Mouse (Mus musculus): ENCODE measurements around the gene Ankrd37. TPM values are rescaled to one million over a fixed set of nuclear protein-coding genes. Genes with fewer than 3 reads are reported as not detected.

The Ankrd37 gene
- total and polyA plus RNA-seq, 2 experiments from 2014 or later, result 9.9 to 14.1 TPM

- no peak for DNase-seq (ENCODE audit: low spot score)
- peak overlapping the region; percentile 86 for H3K4me2 ChIP-seq (ENCODE audit: low read depth, low read length)
- H3K9ac ChIP-seq (replicated peaks; ENCODE audit: low read length), result no peak overlapping the region
- H3K27me3 ChIP-seq (ENCODE audit: insufficient read depth, low read length), result no peaks in the 10 kb centered on the region
- no peak for ATAC-seq
- no peaks in the 10 kb centered on the region for H3K9me3 ChIP-seq (ENCODE audit: low read length)
- H3K27ac ChIP-seq, result no peak overlapping the region
- peak; percentile 50 for TF ChIP-seq CTCF (IDR thresholded peaks at IDR 0.05; ENCODE audit: low read depth)
- peaks cover 5% of the 10 kb centered on the region; the same call in 1 of the 2 replicates for H3K4me1 ChIP-seq (ENCODE audit: insufficient read depth, low read length)
- 90% methylated on average over 2 of the region's 2 CpGs for WGBS
- H3K4me3 ChIP-seq (ENCODE audit: low read length), result no peak overlapping the region
- peaks cover 19% of the 10 kb centered on the region; the same call in 1 of the 2 replicates for H3K36me3 ChIP-seq (ENCODE audit: insufficient read depth, low read length)
Measured at GRCm38 (mm10) chr8:45998228-45998627, 7.3 kb downstream of the Ankrd37 start.

DNA sequence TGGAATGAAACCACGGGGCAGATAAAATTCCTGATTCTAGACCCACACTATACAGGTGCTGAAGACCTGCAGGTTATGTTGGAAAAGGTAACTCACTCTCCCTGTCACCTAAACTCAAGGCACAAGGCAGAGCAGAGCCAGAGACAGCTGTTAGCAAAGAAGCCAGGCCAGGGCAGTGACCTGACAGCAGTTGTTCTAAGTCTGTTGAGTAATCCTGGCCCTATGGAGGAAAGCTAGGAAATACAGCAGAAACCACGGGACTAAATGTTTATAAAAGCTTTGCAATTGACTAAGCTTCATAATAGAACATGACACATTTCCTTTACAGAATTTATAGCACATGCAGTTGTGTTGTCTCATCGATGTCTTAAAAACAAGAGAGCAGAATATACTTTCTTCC, 9.9 kb downstream of the Ankrd37 start:
- DNase-seq (ENCODE audit: low spot score), result no peak
- Histone ChIP-seq H3K36me3 (ENCODE audit: insufficient read depth, low read length) (peaks cover 19% of the 10 kb centered on the region; the same call in 1 of the 2 replicates), H3K9ac (replicated peaks; ENCODE audit: low read length) (no peak overlapping the region), H3K27ac (no peak overlapping the region), H3K9me3 (ENCODE audit: low read length) (no peaks in the 10 kb centered on the region), H3K27me3 (ENCODE audit: insufficient read depth, low read length) (no peaks in the 10 kb centered on the region), H3K4me3 (ENCODE audit: low read length) (no peak overlapping the region), H3K4me1 (ENCODE audit: insufficient read depth, low read length) (peaks cover 4% of the 10 kb centered on the region; the same call in 1 of the 2 replicates), H3K4me2 (ENCODE audit: low read depth, low read length) (no peak overlapping the region)
- WGBS, result 91% methylated on average over 3 of the region's 3 CpGs
- TF ChIP-seq CTCF (IDR thresholded peaks at IDR 0.05; ENCODE audit: low read depth), result no peak
- no peak for ATAC-seq

DNA sequence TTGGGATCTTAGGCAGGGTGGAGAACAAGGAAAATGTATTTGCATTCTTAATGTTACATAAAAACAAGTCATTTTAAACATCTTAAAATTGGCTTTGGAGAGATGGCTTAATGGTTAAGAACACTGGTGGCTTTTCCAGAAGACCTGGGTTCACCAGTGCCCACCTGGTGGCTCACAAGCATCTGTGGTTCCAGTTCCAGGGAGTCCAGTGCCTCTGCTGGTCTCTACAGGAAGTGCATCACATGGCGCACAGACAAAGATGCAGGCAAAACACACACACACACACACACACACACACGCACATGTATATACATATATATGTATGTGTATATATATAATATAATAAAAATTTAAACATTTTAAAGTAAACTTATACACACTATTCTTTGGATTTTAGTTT, 11.4 kb downstream of the Ankrd37 start:
- H3K9ac ChIP-seq (replicated peaks; ENCODE audit: low read length), result no peak overlapping the region

GRCm38 (mm10) chr8:45990631-45991310, 14.7 kb downstream of the Ankrd37 start:
- DNase-seq (ENCODE audit: low spot score), result no peak
- no peaks in the 10 kb centered on the region for H3K9me3 ChIP-seq (ENCODE audit: low read length)
- WGBS, result 95% methylated on average over 4 of the region's 4 CpGs

More for the DNA sequence above, 11.4 kb downstream of the Ankrd37 start:
- H3K36me3 ChIP-seq (ENCODE audit: insufficient read depth, low read length), result peaks cover 19% of the 10 kb centered on the region; the same call in 1 of the 2 replicates
- TF ChIP-seq CTCF (IDR thresholded peaks at IDR 0.05; ENCODE audit: low read depth), result peak; percentile 40; the same call in 1 of the 2 replicates
- H3K4me3 ChIP-seq (ENCODE audit: low read length), result no peak overlapping the region
- no peaks in the 10 kb centered on the region for H3K27me3 ChIP-seq (ENCODE audit: insufficient read depth, low read length)
- no peak overlapping the region for H3K4me2 ChIP-seq (ENCODE audit: low read depth, low read length)
- DNase-seq (ENCODE audit: low spot score) (no peak), ATAC-seq (no peak)
- 97% methylated on average over 2 of the region's 2 CpGs for WGBS
- no peaks in the 10 kb centered on the region for H3K4me1 ChIP-seq (ENCODE audit: insufficient read depth, low read length)
- no peaks in the 10 kb centered on the region for H3K9me3 ChIP-seq (ENCODE audit: low read length)
- no peak overlapping the region for H3K27ac ChIP-seq

GRCm38 (mm10) chr8:45988189-45988588, 17.3 kb downstream of the Ankrd37 start:
- no peaks in the 10 kb centered on the region for H3K9me3 ChIP-seq (ENCODE audit: low read length)
- no peaks in the 10 kb centered on the region for H3K27me3 ChIP-seq (ENCODE audit: insufficient read depth, low read length)
- no peak for TF ChIP-seq CTCF (IDR thresholded peaks at IDR 0.05; ENCODE audit: low read depth)
- no peak overlapping the region for H3K4me3 ChIP-seq (ENCODE audit: low read length)
- WGBS, result 51% methylated on average over 2 of the region's 2 CpGs
- peaks cover 8% of the 10 kb centered on the region for H3K36me3 ChIP-seq (ENCODE audit: insufficient read depth, low read length)
- H3K4me2 ChIP-seq (ENCODE audit: low read depth, low read length), result no peak overlapping the region
- H3K4me1 ChIP-seq (ENCODE audit: insufficient read depth, low read length), result no peaks in the 10 kb centered on the region
- H3K27ac ChIP-seq, result no peak overlapping the region
- ATAC-seq, result no peak
- no peak overlapping the region for H3K9ac ChIP-seq (replicated peaks; ENCODE audit: low read length)
- DNase-seq (ENCODE audit: low spot score), result no peak

More at GRCm38 (mm10) chr8:45990631-45991310, 14.7 kb downstream of the Ankrd37 start:
- Histone ChIP-seq H3K27me3 (ENCODE audit: insufficient read depth, low read length) (no peaks in the 10 kb centered on the region), H3K27ac (no peak overlapping the region), H3K4me2 (ENCODE audit: low read depth, low read length) (no peak overlapping the region), H3K4me1 (ENCODE audit: insufficient read depth, low read length) (no peaks in the 10 kb centered on the region), H3K36me3 (ENCODE audit: insufficient read depth, low read length) (peaks cover 11% of the 10 kb centered on the region), H3K9ac (replicated peaks; ENCODE audit: low read length) (no peak overlapping the region), H3K4me3 (ENCODE audit: low read length) (no peak overlapping the region)
- no peak for TF ChIP-seq CTCF (IDR thresholded peaks at IDR 0.05; ENCODE audit: low read depth)
- no peak for ATAC-seq

- no peak for ATAC-seq
- Histone ChIP-seq H3K27me3 (ENCODE audit: insufficient read depth, low read length) (no peaks in the 10 kb centered on the region), H3K36me3 (ENCODE audit: insufficient read depth, low read length) (peaks cover 16% of the 10 kb centered on the region), H3K4me2 (ENCODE audit: low read depth, low read length) (no peak overlapping the region), H3K27ac (no peak overlapping the region), H3K4me3 (ENCODE audit: low read length) (no peak overlapping the region), H3K4me1 (ENCODE audit: insufficient read depth, low read length) (no peaks in the 10 kb centered on the region), H3K9me3 (ENCODE audit: low read length) (no peaks in the 10 kb centered on the region), H3K9ac (replicated peaks; ENCODE audit: low read length) (no peak overlapping the region)
- 81% methylated on average over 3 of the region's 3 CpGs for WGBS
- TF ChIP-seq CTCF (IDR thresholded peaks at IDR 0.05; ENCODE audit: low read depth), result no peak
- DNase-seq (ENCODE audit: low spot score), result no peak
Measured at GRCm38 (mm10) chr8:45986665-45987064, 18.8 kb downstream of the Ankrd37 start.

Measured in hindbrain, postnatal 0 days (tissue).